Mouse (Mus musculus) stomach, postnatal 0 days (tissue): ENCODE measurements at regions not wholly inside any gene's neighbourhood (a gene's known extent, or its start where the extent isn't known, plus 50 kb on each side); places are given as distances from the start of the nearest gene placed in this dataset.

Experiments used
- CTCF ChIP-seq: IDR thresholded peaks from 2 replicates; pipeline ENCODE4 v1.5.1; 2016; ENCODE audit warnings: antibody characterized with exemption, low read depth, mild to moderate bottlenecking, moderate library complexity
- EP300 ChIP-seq: optimal IDR thresholded peaks from 2 replicates; pipeline ENCODE3; 2016; ENCODE audit warnings: antibody characterized with exemption

- no peak for TF ChIP-seq CTCF
- TF ChIP-seq EP300 = no peak
Observed at GRCm38 (mm10) chr9:43482101-43483090, 171.7 kb downstream of the Trim29 start.
